Mouse (Mus musculus) E14TG2a.4 (cell line): ENCODE results near the gene Acsm5.

Source experiments
- CTCF ChIP-seq: conservative IDR thresholded peaks from 2 replicates; pipeline ENCODE4 v1.5.1; 2014; ENCODE audit warnings: low read length
- NANOG ChIP-seq: IDR thresholded peaks from 2 replicates; pipeline ENCODE4 v1.6.1; 2014; ENCODE audit warnings: borderline replicate concordance, low read length, mixed read lengths
- POU5F1 ChIP-seq: IDR thresholded peaks from 2 replicates; pipeline ENCODE4 v1.6.1; 2014; ENCODE audit warnings: low read length, borderline replicate concordance

GRCm38 (mm10) chr7:119528617-119529016 lies 9.4 kb downstream of the Acsm5 start:
- TF ChIP-seq CTCF (no peak), NANOG (no peak), POU5F1 (no peak)
